Mouse (Mus musculus) embryonic facial prominence, embryonic 14.5 days (tissue): Measurements from ENCODE around the gene Uqcc3. TPM values are rescaled to one million over a fixed set of nuclear protein-coding genes. Genes with fewer than 3 reads are reported as not detected.

Experiments
- ATAC-seq: fragments of 200-750 bp; cut with Nextera tagmentation; 2 replicates; pipeline ENCODE4 v1.8.0; 2017; ENCODE audit warnings: low read depth, moderate number of reproducible peaks, moderate TSS enrichment
- DNase-seq: peaks from one replicate; pipeline ENCODE4 v3.0.0-alpha.2; 2015; ENCODE audit warnings: low spot score
- H3K27ac ChIP-seq: fragments of 300-500 bp; sonication (generic); replicated peaks from 2 replicates; pipeline ENCODE4 v1.5.1; 2014; ENCODE audit warnings: low read depth, mild to moderate bottlenecking, low read length, moderate library complexity
- H3K27me3 ChIP-seq: fragments of 300-500 bp; sonication (generic); replicated peaks from 2 replicates; pipeline ENCODE4 v1.6.1; 2014; ENCODE audit warnings: low read length; ENCODE audit not compliant: control insufficient read depth, insufficient read depth
- H3K36me3 ChIP-seq: fragments of 300-500 bp; sonication (generic); 2 replicates; pipeline ENCODE4 v1.6.1; 2014; ENCODE audit warnings: low read length, mixed read lengths; ENCODE audit not compliant: control insufficient read depth, insufficient read depth
- H3K4me1 ChIP-seq: fragments of 300-500 bp; sonication (generic); 2 replicates; pipeline ENCODE4 v1.6.1; 2014; ENCODE audit warnings: antibody characterized with exemption, low read length; ENCODE audit not compliant: control insufficient read depth, insufficient read depth
- H3K4me2 ChIP-seq: fragments of 300-500 bp; sonication (generic); 2 replicates; pipeline ENCODE4 v1.6.1; 2014; ENCODE audit warnings: low read depth, mild to moderate bottlenecking, low read length, moderate library complexity, mixed read lengths
- H3K4me3 ChIP-seq: fragments of 300-500 bp; sonication (generic); 2 replicates; pipeline ENCODE4 v1.5.1; 2014; ENCODE audit warnings: low read depth, mild to moderate bottlenecking, low read length
- H3K9ac ChIP-seq: fragments of 300-500 bp; sonication (generic); 2 replicates; pipeline ENCODE4 v1.6.1; 2014; ENCODE audit warnings: low read depth, mild to moderate bottlenecking, low read length, moderate library complexity, mixed read lengths
- H3K9me3 ChIP-seq: fragments of 300-500 bp; sonication (generic); 2 replicates; pipeline ENCODE4 v1.6.1; 2016; ENCODE audit warnings: low read length; ENCODE audit not compliant: control insufficient read depth
- WGBS: fragments of 180-500 bp; shearing (Covaris S2); extraction: QIAGEN DNeasy Blood & Tissue Kit; methylation state at CpG from one replicate; pipeline ENCODE4 v1.1.7; 2014; 5-methylcytosine and 5-hydroxymethylcytosine counted together
- polyA plus RNA-seq: library from polyadenylated mRNA; unstranded; fragments of >200 nt; fragmentation: Nextera tagmentation; extraction: Ambion mirVana; gene quantifications from 2 replicates; pipeline ENCODE4 v1.2.1, GENCODE M21; 2014

The Uqcc3 gene
- polyA plus RNA-seq, 1 experiment from 2014 or later, result 53.8 TPM

DNA sequence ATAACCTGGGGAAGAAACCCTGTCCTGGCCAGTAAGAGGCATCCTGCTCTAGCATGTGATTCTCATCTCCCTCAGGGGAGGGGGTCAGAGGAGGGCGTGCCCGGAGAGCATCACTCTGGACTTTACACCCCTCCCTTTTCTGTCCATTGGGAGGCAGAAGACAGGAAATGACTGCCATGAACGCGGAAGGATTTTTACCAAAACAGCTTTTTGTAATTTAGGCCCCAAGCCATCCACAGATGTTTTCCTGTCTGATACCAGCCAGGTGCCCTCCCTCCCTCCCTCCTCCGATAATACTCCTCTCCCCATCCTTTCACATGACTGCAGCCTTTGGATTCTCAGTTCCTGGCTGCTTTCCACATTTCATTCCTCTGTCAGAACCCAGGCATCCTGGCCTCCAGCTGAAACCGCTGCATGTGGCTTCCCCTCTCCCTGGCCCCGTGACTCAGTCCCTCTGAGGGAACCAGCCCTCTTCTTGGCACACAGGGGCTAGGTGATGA lies 30.3 kb downstream of the Uqcc3 start, which contains the start of gene Lrrn4cl:
Gene Lrrn4cl (plus strand): TSS at position 367 of the 500 bp plus-strand sequence.
- no peaks in the 10 kb centered on the region for H3K9me3 ChIP-seq
- WGBS, result 12% methylated on average over 7 of the region's 7 CpGs
- no peaks in the 10 kb centered on the region for H3K27me3 ChIP-seq
- peaks cover 24% of the 10 kb centered on the region; the same call in 1 of the 2 replicates for H3K36me3 ChIP-seq
- H3K4me1 ChIP-seq, result 0 out of 2 replicates have a peak, but pooled peaks cover 3% of the 10 kb centered on the region
- H3K9ac ChIP-seq, result peak within 1 kb of the TSS; percentile 37; the same call in 1 of the 2 replicates
- ATAC-seq (peak; percentile 73; the same call in 1 of the 2 replicates), DNase-seq (peak; percentile 72)
- H3K4me3 ChIP-seq, result no peak within 1 kb of the TSS
- peak within 1 kb of the TSS; percentile 28; the same call in 1 of the 2 replicates for H3K4me2 ChIP-seq
- peak within 1 kb of the TSS; percentile 46 for H3K27ac ChIP-seq

DNA sequence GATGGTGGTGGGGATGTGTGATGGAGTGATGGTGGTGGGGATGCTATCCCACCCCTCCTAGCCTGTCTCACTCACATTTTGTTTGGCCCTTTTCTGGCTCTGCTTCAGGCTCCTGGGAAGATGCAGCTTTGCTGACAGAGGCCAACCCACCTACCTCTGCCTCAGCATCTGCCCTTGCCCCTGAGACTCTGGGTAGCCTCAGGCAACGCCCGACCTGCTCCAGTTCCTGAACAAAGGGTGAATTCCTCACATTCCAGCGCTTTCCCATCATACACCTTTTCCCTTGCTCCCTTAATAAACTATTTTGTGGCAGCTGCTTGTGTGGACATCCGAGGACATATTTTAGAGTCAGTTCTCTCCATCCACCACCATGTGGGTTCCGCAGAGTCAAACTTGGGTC lies 32.4 kb downstream of the Uqcc3 start:
- Histone ChIP-seq H3K27ac (no peak overlapping the region), H3K4me2 (no peak overlapping the region), H3K36me3 (peaks cover 24% of the 10 kb centered on the region; the same call in 1 of the 2 replicates), H3K9ac (no peak overlapping the region), H3K27me3 (no peaks in the 10 kb centered on the region), H3K4me1 (0 out of 2 replicates have a peak, but pooled peaks cover 3% of the 10 kb centered on the region), H3K9me3 (no peaks in the 10 kb centered on the region), H3K4me3 (no peak overlapping the region)
- 57% methylated on average over 5 of the region's 5 CpGs for WGBS
- no peak for ATAC-seq
- no peak for DNase-seq

DNA sequence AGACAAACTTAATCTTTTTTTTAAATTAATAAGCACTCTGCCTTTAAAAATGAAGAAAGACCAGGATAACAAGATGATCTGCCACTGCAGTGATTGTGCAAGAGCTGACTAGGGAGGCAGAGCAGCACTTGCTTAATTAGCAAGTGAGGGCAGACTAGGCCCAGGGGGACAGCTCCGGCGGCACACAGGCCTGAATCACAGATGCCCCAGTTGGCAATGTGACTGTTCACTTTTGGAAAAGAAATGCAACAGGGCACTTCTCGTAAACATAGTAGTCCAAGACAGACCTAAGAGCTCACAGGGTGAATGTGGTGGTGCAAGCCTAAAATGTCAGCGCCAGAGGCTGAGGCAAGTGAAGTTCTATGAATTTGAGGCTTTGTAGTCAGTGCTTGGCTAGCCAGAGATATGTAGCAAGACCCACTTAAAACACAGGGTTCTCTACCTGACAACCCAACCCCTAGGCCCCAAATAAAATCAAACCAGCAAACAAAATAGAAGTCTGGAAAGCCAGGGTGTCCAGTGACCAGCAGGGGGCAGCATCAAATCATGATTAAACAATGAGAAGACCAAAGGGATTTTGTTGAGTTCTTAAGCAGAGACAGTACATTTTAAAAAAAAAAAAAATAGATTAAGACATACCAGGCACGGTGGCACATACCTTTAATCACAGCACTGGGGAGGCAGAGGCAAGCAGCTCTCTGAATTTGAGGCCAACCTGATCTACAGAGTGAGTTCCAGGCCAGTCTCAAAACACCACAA lies 36.2 kb downstream of the Uqcc3 start:
- no peaks in the 10 kb centered on the region for H3K9me3 ChIP-seq
- H3K4me3 ChIP-seq, result no peak overlapping the region
- no peak overlapping the region for H3K27ac ChIP-seq
- DNase-seq (peak; percentile 83), ATAC-seq (no peak; the same call in 1 of the 2 replicates)
- H3K4me2 ChIP-seq, result no peak overlapping the region
- H3K9ac ChIP-seq, result no peak overlapping the region
- 55% methylated on average over 5 of the region's 5 CpGs for WGBS
- H3K36me3 ChIP-seq, result peaks cover 32% of the 10 kb centered on the region; the same call in 1 of the 2 replicates
- H3K27me3 ChIP-seq, result no peaks in the 10 kb centered on the region
- peaks cover 9% of the 10 kb centered on the region for H3K4me1 ChIP-seq

- Histone ChIP-seq H3K4me1 (peaks cover 23% of the 10 kb centered on the region), H3K9ac (no peak overlapping the region), H3K36me3 (peaks cover 32% of the 10 kb centered on the region; the same call in 1 of the 2 replicates), H3K4me2 (no peak overlapping the region), H3K27me3 (no peaks in the 10 kb centered on the region), H3K9me3 (no peaks in the 10 kb centered on the region), H3K4me3 (no peak overlapping the region), H3K27ac (no peak overlapping the region)
- DNase-seq, result no peak
- no peak for ATAC-seq
- WGBS, result 88% methylated on average over 6 of the region's 6 CpGs
Observed at GRCm38 (mm10) chr19:8842961-8843360, 37.8 kb downstream of the Uqcc3 start.

DNA sequence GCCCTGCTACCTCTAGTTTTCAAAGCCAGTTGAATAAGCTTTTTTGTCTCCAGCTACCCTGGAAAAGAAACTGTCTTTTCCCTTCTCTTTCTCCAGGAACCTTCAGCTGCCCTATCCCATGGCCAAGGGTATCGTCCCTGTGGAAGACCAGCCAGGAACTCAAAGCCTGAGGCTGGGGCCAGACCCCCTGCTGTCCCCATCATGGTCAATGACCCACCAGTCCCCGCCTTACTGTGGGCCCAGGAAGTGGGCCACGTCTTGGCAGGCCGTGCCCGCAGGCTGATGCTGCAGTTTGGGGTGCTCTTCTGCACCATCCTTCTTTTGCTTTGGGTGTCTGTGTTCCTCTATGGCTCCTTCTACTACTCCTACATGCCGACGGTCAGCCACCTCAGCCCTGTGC lies 39.7 kb downstream of the Uqcc3 start:
- no peak overlapping the region; the same call in 1 of the 2 replicates for H3K9ac ChIP-seq
- WGBS, result 85% methylated on average over 7 of the region's 7 CpGs
- H3K36me3 ChIP-seq, result peaks cover 15% of the 10 kb centered on the region; the same call in 1 of the 2 replicates
- peaks cover 23% of the 10 kb centered on the region for H3K4me1 ChIP-seq
- peak overlapping the region; percentile 75 for H3K4me2 ChIP-seq
- no peak overlapping the region for H3K27ac ChIP-seq
- no peaks in the 10 kb centered on the region for H3K27me3 ChIP-seq
- peak overlapping the region; percentile 46; the same call in 1 of the 2 replicates for H3K4me3 ChIP-seq
- no peak for ATAC-seq
- no peaks in the 10 kb centered on the region for H3K9me3 ChIP-seq
- DNase-seq, result no peak

GRCm38 (mm10) chr19:8839908-8840791 lies 40.6 kb downstream of the Uqcc3 start:
- Histone ChIP-seq H3K4me3 (peak overlapping the region; percentile 46), H3K4me2 (peak overlapping the region; percentile 75), H3K9ac (peak overlapping the region; percentile 73), H3K27me3 (no peaks in the 10 kb centered on the region), H3K9me3 (no peaks in the 10 kb centered on the region), H3K27ac (no peak overlapping the region), H3K4me1 (peaks cover 23% of the 10 kb centered on the region), H3K36me3 (peaks cover 16% of the 10 kb centered on the region; the same call in 1 of the 2 replicates)
- peak; percentile 32; the same call in 1 of the 2 replicates for ATAC-seq
- DNase-seq, result peak; percentile 84
- 23% methylated on average over 29 of the region's 29 CpGs for WGBS

GRCm38 (mm10) chr19:8839103-8839907 lies 41.4 kb downstream of the Uqcc3 start, which contains the start of gene Gng3:
Gene Gng3 (minus strand): TSS chr19:8839194.
- Histone ChIP-seq H3K4me1 (peaks cover 23% of the 10 kb centered on the region), H3K36me3 (peaks cover 24% of the 10 kb centered on the region), H3K9me3 (no peaks in the 10 kb centered on the region), H3K9ac (peak within 1 kb of the TSS; percentile 73), H3K4me2 (peak within 1 kb of the TSS; percentile 75), H3K27me3 (no peaks in the 10 kb centered on the region), H3K4me3 (peak within 1 kb of the TSS; percentile 44), H3K27ac (peak within 1 kb of the TSS; percentile 97)
- WGBS, result 56% methylated on average over 11 of the region's 11 CpGs
- DNase-seq, result peak; percentile 55
- ATAC-seq, result peak; percentile 64
